Mouse (Mus musculus): ENCODE data around the gene Gm21860.

DNA sequence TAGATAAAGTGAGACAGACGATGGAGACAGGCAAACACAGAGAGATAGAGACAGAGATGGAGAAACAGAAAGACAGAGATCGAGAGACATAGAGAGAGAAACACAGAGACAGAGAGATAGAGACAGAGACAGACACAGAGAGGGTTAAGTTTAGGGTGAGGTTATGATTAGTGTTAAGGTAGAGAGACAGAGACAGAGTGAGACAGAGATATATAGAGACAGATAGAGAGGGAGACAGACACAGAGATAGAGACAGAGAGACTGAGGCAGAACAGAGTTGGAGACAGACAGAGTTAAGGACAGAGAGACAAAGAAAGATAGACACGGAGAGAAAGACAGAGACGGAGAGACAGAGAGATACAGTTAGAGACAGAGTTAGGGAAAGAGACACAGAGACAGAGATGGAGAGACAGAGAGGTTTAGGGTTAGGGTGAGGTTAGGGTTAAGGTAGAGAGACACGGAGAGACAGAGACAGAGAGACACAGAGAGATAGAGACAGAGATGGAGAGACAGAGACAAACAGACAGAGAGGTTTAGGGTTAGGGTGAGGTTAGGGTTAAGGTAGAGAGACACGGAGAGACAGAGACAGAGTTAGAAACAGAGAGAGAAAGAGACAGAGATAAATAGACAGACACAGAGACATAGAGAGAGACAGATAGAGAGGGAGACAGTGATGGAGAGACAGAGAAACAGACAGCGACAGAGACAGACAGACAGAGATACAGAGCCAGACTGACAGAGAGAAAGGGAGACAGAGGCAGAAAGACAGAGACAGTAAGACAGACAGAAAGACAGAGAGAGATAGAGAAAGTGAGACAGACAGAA, 16.8 kb downstream of the Gm21860 start:
- TF ChIP-seq POLR2A (IDR thresholded peaks at IDR 0.05; ENCODE audit: insufficient read length, low read depth) (no peak), MAX (IDR thresholded peaks at IDR 0.05; ENCODE audit: low read depth) (no peak), POLR2AphosphoS2 (IDR thresholded peaks at IDR 0.05; ENCODE audit: insufficient read length, low read depth) (no peak), CEBPB (IDR thresholded peaks at IDR 0.05; ENCODE audit: insufficient read depth, poor library complexity, severe bottlenecking) (no peak)

Measured in myocyte (in vitro differentiated cells).